Mouse (Mus musculus): Measurements from ENCODE around the gene Rpl35. TPM values are rescaled to one million over a fixed set of nuclear protein-coding genes. Genes with fewer than 3 reads are reported as not detected.

Rpl35 gene
- total RNA-seq, 2 experiments from 2014 or later: 288 to 298 TPM

DNA sequence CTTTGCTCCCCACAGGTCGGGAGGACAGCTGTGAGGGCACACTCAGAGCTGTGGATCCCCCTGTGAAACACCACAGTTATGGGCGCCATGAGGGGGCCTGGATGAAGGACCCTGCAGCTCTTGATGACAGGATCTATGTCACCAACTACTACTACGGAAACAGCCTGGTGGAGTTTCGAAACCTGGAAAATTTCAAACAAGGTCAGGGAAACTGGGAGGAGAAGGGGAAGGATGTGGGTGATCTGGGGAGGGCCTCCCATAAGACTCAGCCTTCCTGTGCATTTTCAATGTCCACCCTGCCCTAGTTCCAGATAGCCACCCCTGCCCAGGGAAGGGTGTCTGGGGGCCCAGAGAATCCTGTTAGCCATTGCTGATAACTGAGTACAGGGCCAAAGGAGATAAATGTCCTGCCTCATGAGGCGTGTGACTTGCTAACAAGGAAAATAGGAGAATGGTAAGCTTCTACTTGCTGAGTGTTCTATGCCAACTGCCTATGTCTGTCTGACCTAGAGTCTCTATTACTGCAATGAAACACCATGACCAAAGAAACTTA is 47.7 kb downstream of the Rpl35 start:
- ATAC-seq (replicated peaks; ENCODE audit: low FRiP score, poor library complexity, severe bottlenecking): no peak

DNA sequence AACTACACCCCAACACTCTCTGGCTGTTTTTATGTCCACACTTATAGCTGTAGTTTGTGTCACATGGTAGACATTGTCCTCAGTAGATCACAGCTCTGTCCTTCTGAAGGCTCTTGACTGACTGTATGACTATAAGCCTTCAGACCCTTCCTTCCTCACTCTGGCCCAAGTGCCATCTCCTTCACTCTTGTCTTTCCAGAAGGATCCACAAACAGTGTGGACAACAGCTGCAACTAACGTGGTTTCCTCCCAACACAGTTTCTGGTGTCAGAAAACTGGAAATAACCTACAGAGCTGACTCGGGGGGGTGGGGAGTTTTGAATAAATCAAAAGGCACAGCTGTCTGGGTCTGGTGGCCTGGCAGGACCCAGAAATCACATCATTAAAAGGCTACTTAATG is 49.4 kb downstream of the Rpl35 start:
- no peak for ATAC-seq (replicated peaks; ENCODE audit: low FRiP score, poor library complexity, severe bottlenecking)

DNA sequence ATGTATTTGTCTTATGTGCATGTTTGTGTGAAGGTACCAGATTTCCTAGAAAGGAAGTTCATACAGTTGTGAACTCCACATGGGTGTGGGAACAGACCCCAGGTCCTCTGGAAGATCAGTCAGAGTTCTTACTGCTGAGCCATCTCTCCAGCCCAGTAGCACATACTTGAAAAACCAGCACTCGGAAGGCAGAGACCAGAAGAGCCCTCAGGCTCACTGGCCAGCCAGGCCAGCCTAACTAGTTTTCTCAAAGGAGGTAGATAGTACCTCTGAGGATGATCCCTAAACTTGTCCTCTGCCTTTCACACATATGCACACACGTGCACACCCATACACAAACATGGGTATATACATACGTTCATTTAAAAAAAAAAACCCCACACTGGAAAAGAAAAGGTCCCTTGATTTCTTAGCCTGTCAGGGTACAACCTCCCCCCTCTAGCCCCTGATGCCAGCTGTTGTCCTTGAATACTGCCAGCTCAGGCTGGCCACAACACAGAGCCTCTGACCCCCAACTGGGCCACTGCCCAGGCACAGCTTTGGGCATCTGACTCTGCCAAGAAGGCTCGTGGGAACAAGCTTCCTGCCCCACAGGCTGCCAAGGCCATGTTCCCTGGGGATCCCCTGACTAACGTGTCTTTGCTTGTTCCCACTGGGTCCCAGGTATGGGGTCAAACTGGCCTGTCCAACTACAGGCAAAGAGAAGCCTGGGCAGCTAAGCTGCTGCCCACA is 52.1 kb downstream of the Rpl35 start:
- ATAC-seq (replicated peaks; ENCODE audit: low FRiP score, poor library complexity, severe bottlenecking): no peak

Other genes with a start within 250 kb of the Rpl35 start
- gene Nr6a1, start 77.9 kb downstream of the Rpl35 start, total RNA-seq (2015; ENCODE audit: low replicate concordance): 0.84 TPM in 1 of 2 replicates, not detected in the other
- gene Nr6a1, start 77.9 kb downstream of the Rpl35 start, total RNA-seq (2017; ENCODE audit: low replicate concordance): 0.13 TPM in 1 of 2 replicates, not detected in the other
- gene Olfml2a, start 73.6 kb downstream of the Rpl35 start, total RNA-seq (2015; ENCODE audit: low replicate concordance): 1.8 TPM in 1 of 2 replicates, not detected in the other
- gene Olfml2a, start 73.6 kb downstream of the Rpl35 start, total RNA-seq (2017; ENCODE audit: low replicate concordance): not detected in 2 replicates
- 0.72 TPM in 1 of 2 replicates, not detected in the other for gene Wdr38, start 8.1 kb downstream of the Rpl35 start, total RNA-seq (2015; ENCODE audit: low replicate concordance)
- gene Wdr38, start 8.1 kb downstream of the Rpl35 start, total RNA-seq (2017; ENCODE audit: low replicate concordance): 0.13 TPM in 1 of 2 replicates, not detected in the other
- gene Arpc5l, start 276 bp downstream of the Rpl35 start, total RNA-seq (2015; ENCODE audit: low replicate concordance): 31.9 and 56.6 TPM in 2 replicates
- gene Arpc5l, start 276 bp downstream of the Rpl35 start, total RNA-seq (2017; ENCODE audit: low replicate concordance): 33.6 and 47.9 TPM in 2 replicates
- 10.1 and 19.8 TPM in 2 replicates for gene Golga1, start 59.9 kb upstream of the Rpl35 start, total RNA-seq (2015; ENCODE audit: low replicate concordance)
- 29.3 and 31.5 TPM in 2 replicates for gene Golga1, start 59.9 kb upstream of the Rpl35 start, total RNA-seq (2017; ENCODE audit: low replicate concordance)
- 9.4 and 11.3 TPM in 2 replicates for gene Scai, start 185.1 kb upstream of the Rpl35 start, total RNA-seq (2015; ENCODE audit: low replicate concordance)
- 5.9 and 26.4 TPM in 2 replicates for gene Scai, start 185.1 kb upstream of the Rpl35 start, total RNA-seq (2017; ENCODE audit: low replicate concordance)
- 66.3 and 69.2 TPM in 2 replicates for gene Ppp6c, start 220.8 kb upstream of the Rpl35 start, total RNA-seq (2015; ENCODE audit: low replicate concordance)
- gene Ppp6c, start 220.8 kb upstream of the Rpl35 start, total RNA-seq (2017; ENCODE audit: low replicate concordance): 46.3 and 68.7 TPM in 2 replicates